Mouse (Mus musculus): ENCODE results near the gene Bcar3. TPM values are rescaled to one million over a fixed set of nuclear protein-coding genes. Genes with fewer than 3 reads are reported as not detected.
A peak's percentile ranks its signal among the peaks of the same experiment; 100 is the strongest.

Bcar3 gene
- polyA plus RNA-seq, 1 experiment from 2014 or later: 33.8 TPM

GRCm38 (mm10) chr3:122478735-122479134 is 184.8 kb downstream of the Bcar3 start:
- H3K36me3 ChIP-seq (ENCODE audit: control insufficient read depth, insufficient read depth): no peaks in the 10 kb centered on the region
- peaks cover 26% of the 10 kb centered on the region; the same call in 1 of the 2 replicates for H3K4me1 ChIP-seq (replicated peaks; ENCODE audit: control insufficient read depth, insufficient read depth, low read length)
- no peak overlapping the region for H3K9ac ChIP-seq (ENCODE audit: low read depth, low read length)
- no peak for ATAC-seq
- no peaks in the 10 kb centered on the region for H3K9me3 ChIP-seq (ENCODE audit: control insufficient read depth)
- 95% methylated on average over 3 of the region's 3 CpGs for WGBS
- H3K27me3 ChIP-seq (replicated peaks; ENCODE audit: control insufficient read depth, insufficient read depth, low read length): no peaks in the 10 kb centered on the region
- no peak overlapping the region for H3K4me3 ChIP-seq (ENCODE audit: low read depth, low read length)
- H3K4me2 ChIP-seq (replicated peaks; ENCODE audit: low read depth): no peak overlapping the region
- no peak overlapping the region for H3K27ac ChIP-seq (ENCODE audit: low read depth, low read length)
- TF ChIP-seq CTCF (IDR thresholded peaks at IDR 0.05; ENCODE audit: low read depth): no peak

GRCm38 (mm10) chr3:122480065-122480675 is 186.2 kb downstream of the Bcar3 start:
- no peak for ATAC-seq
- WGBS: 53% methylated on average over 8 of the region's 8 CpGs
- H3K27ac ChIP-seq (ENCODE audit: low read depth, low read length): no peak overlapping the region; the same call in 1 of the 2 replicates
- no peaks in the 10 kb centered on the region for H3K9me3 ChIP-seq (ENCODE audit: control insufficient read depth)
- H3K4me3 ChIP-seq (ENCODE audit: low read depth, low read length): no peak overlapping the region
- H3K9ac ChIP-seq (ENCODE audit: low read depth, low read length): no peak overlapping the region
- H3K4me1 ChIP-seq (replicated peaks; ENCODE audit: control insufficient read depth, insufficient read depth, low read length): peaks cover 18% of the 10 kb centered on the region; the same call in 1 of the 2 replicates
- H3K36me3 ChIP-seq (ENCODE audit: control insufficient read depth, insufficient read depth): no peaks in the 10 kb centered on the region
- H3K4me2 ChIP-seq (replicated peaks; ENCODE audit: low read depth): no peak overlapping the region
- TF ChIP-seq CTCF (IDR thresholded peaks at IDR 0.05; ENCODE audit: low read depth): no peak
- H3K27me3 ChIP-seq (replicated peaks; ENCODE audit: control insufficient read depth, insufficient read depth, low read length): no peaks in the 10 kb centered on the region

- H3K9ac ChIP-seq (ENCODE audit: low read depth, low read length): no peak overlapping the region
- H3K36me3 ChIP-seq (ENCODE audit: control insufficient read depth, insufficient read depth): no peaks in the 10 kb centered on the region
- H3K4me1 ChIP-seq (replicated peaks; ENCODE audit: control insufficient read depth, insufficient read depth, low read length): peaks cover 15% of the 10 kb centered on the region; the same call in 1 of the 2 replicates
- no peak for TF ChIP-seq CTCF (IDR thresholded peaks at IDR 0.05; ENCODE audit: low read depth)
- H3K27me3 ChIP-seq (replicated peaks; ENCODE audit: control insufficient read depth, insufficient read depth, low read length): no peaks in the 10 kb centered on the region
- 81% methylated on average over 5 of the region's 5 CpGs for WGBS
- no peak overlapping the region for H3K27ac ChIP-seq (ENCODE audit: low read depth, low read length)
- ATAC-seq: no peak
- H3K4me3 ChIP-seq (ENCODE audit: low read depth, low read length): no peak overlapping the region
- H3K9me3 ChIP-seq (ENCODE audit: control insufficient read depth): no peaks in the 10 kb centered on the region
- H3K4me2 ChIP-seq (replicated peaks; ENCODE audit: low read depth): no peak overlapping the region
Observed at GRCm38 (mm10) chr3:122480986-122481385, 187.1 kb downstream of the Bcar3 start.

- Histone ChIP-seq H3K27ac (ENCODE audit: low read depth, low read length) (peak overlapping the region; percentile 67), H3K36me3 (ENCODE audit: control insufficient read depth, insufficient read depth) (no peaks in the 10 kb centered on the region), H3K27me3 (replicated peaks; ENCODE audit: control insufficient read depth, insufficient read depth, low read length) (no peaks in the 10 kb centered on the region), H3K9ac (ENCODE audit: low read depth, low read length) (no peak overlapping the region), H3K9me3 (ENCODE audit: control insufficient read depth) (no peaks in the 10 kb centered on the region), H3K4me2 (replicated peaks; ENCODE audit: low read depth) (peak overlapping the region; percentile 31), H3K4me3 (ENCODE audit: low read depth, low read length) (no peak overlapping the region), H3K4me1 (replicated peaks; ENCODE audit: control insufficient read depth, insufficient read depth, low read length) (peaks cover 15% of the 10 kb centered on the region; the same call in 1 of the 2 replicates)
- ATAC-seq: peak; percentile 84
- TF ChIP-seq CTCF (IDR thresholded peaks at IDR 0.05; ENCODE audit: low read depth): no peak
- WGBS: 34% methylated on average over 21 of the region's 21 CpGs
Observed at GRCm38 (mm10) chr3:122481891-122482739, 188.2 kb downstream of the Bcar3 start.

GRCm38 (mm10) chr3:122483066-122483782 is 189.3 kb downstream of the Bcar3 start:
- H3K4me2 ChIP-seq (replicated peaks; ENCODE audit: low read depth): 0 out of 2 replicates have a peak overlapping the region, but pooled peaks have one; percentile 17
- 40% methylated on average over 14 of the region's 14 CpGs for WGBS
- H3K4me3 ChIP-seq (ENCODE audit: low read depth, low read length): no peak overlapping the region
- no peak overlapping the region for H3K9ac ChIP-seq (ENCODE audit: low read depth, low read length)
- H3K27ac ChIP-seq (ENCODE audit: low read depth, low read length): peak overlapping the region; percentile 46; the same call in 1 of the 2 replicates
- no peaks in the 10 kb centered on the region for H3K27me3 ChIP-seq (replicated peaks; ENCODE audit: control insufficient read depth, insufficient read depth, low read length)
- TF ChIP-seq CTCF (IDR thresholded peaks at IDR 0.05; ENCODE audit: low read depth): no peak
- H3K9me3 ChIP-seq (ENCODE audit: control insufficient read depth): no peaks in the 10 kb centered on the region
- H3K4me1 ChIP-seq (replicated peaks; ENCODE audit: control insufficient read depth, insufficient read depth, low read length): peaks cover 15% of the 10 kb centered on the region; the same call in 1 of the 2 replicates
- ATAC-seq: no peak
- H3K36me3 ChIP-seq (ENCODE audit: control insufficient read depth, insufficient read depth): no peaks in the 10 kb centered on the region

- Histone ChIP-seq H3K4me2 (replicated peaks; ENCODE audit: low read depth) (0 out of 2 replicates have a peak overlapping the region, but pooled peaks have one; percentile 17), H3K27ac (ENCODE audit: low read depth, low read length) (peak overlapping the region; percentile 35), H3K27me3 (replicated peaks; ENCODE audit: control insufficient read depth, insufficient read depth, low read length) (no peaks in the 10 kb centered on the region), H3K9me3 (ENCODE audit: control insufficient read depth) (no peaks in the 10 kb centered on the region), H3K36me3 (ENCODE audit: control insufficient read depth, insufficient read depth) (no peaks in the 10 kb centered on the region), H3K4me1 (replicated peaks; ENCODE audit: control insufficient read depth, insufficient read depth, low read length) (peaks cover 15% of the 10 kb centered on the region; the same call in 1 of the 2 replicates), H3K9ac (ENCODE audit: low read depth, low read length) (no peak overlapping the region), H3K4me3 (ENCODE audit: low read depth, low read length) (no peak overlapping the region)
- TF ChIP-seq CTCF (IDR thresholded peaks at IDR 0.05; ENCODE audit: low read depth): no peak
- 61% methylated on average over 5 of the region's 5 CpGs for WGBS
- no peak for ATAC-seq
Observed at GRCm38 (mm10) chr3:122483783-122484130, 189.8 kb downstream of the Bcar3 start.

All from intestine, postnatal 0 days (tissue).